Mouse (Mus musculus) midbrain, embryonic 12.5 days (tissue): ENCODE data around the gene Il1b. TPM values are rescaled to one million over a fixed set of nuclear protein-coding genes. Genes with fewer than 3 reads are reported as not detected.

Source experiments
- ATAC-seq: fragments of 200-750 bp; cut with Nextera tagmentation; 2 replicates; pipeline ENCODE4 v1.8.0; 2017; ENCODE audit warnings: low read depth, moderate TSS enrichment, moderate library complexity; ENCODE audit not compliant: low FRiP score
- H3K27ac ChIP-seq: fragments of 300-500 bp; sonication (generic); replicated peaks from 2 replicates; pipeline ENCODE4 v1.5.1; 2016; ENCODE audit warnings: mild to moderate bottlenecking
- H3K27me3 ChIP-seq: fragments of 300-500 bp; sonication (generic); 2 replicates; pipeline ENCODE4 v1.6.1; 2016; ENCODE audit warnings: mild to moderate bottlenecking
- H3K36me3 ChIP-seq: fragments of 300-500 bp; sonication (generic); 2 replicates; pipeline ENCODE4 v1.6.1; 2016
- H3K4me1 ChIP-seq: fragments of 300-500 bp; sonication (generic); 2 replicates; pipeline ENCODE4 v1.6.1; 2016
- H3K4me2 ChIP-seq: fragments of 300-500 bp; sonication (generic); replicated peaks from 2 replicates; pipeline ENCODE4 v1.6.1; 2016; ENCODE audit warnings: mild to moderate bottlenecking, moderate library complexity
- H3K4me3 ChIP-seq: fragments of 300-500 bp; sonication (generic); 2 replicates; pipeline ENCODE4 v1.5.1; 2016; ENCODE audit warnings: mild to moderate bottlenecking
- H3K9ac ChIP-seq: fragments of 300-500 bp; sonication (generic); replicated peaks from 2 replicates; pipeline ENCODE4 v1.6.1; 2016; ENCODE audit warnings: mild to moderate bottlenecking, moderate library complexity
- H3K9me3 ChIP-seq: fragments of 300-500 bp; sonication (generic); 2 replicates; pipeline ENCODE4 v1.6.1; 2016; ENCODE audit warnings: mild to moderate bottlenecking
- WGBS: fragments of 180-500 bp; shearing (Covaris S2); methylation state at CpG from one replicate; pipeline ENCODE4 v1.1.7; 2016; 5-methylcytosine and 5-hydroxymethylcytosine counted together
- polyA plus RNA-seq: library from polyadenylated mRNA; unstranded; fragments of >200 nt; fragmentation: Nextera tagmentation; extraction: Ambion mirVana; gene quantifications from 2 replicates; pipeline ENCODE4 v1.2.1, GENCODE M21; 2016

Gene Il1b
- polyA plus RNA-seq, 1 experiment from 2014 or later: not detected

GRCm38 (mm10) chr2:129367246-129367645, 3.7 kb downstream of the Il1b start:
- H3K4me3 ChIP-seq: no peak overlapping the region
- no peak overlapping the region for H3K9ac ChIP-seq
- no peak overlapping the region for H3K27ac ChIP-seq
- ATAC-seq: no peak
- H3K4me2 ChIP-seq: no peak overlapping the region
- H3K27me3 ChIP-seq: no peaks in the 10 kb centered on the region
- H3K9me3 ChIP-seq: no peaks in the 10 kb centered on the region
- H3K4me1 ChIP-seq: no peaks in the 10 kb centered on the region
- WGBS: 88% methylated on average over 5 of the region's 5 CpGs
- no peaks in the 10 kb centered on the region for H3K36me3 ChIP-seq

- 85% methylated on average over 3 of the region's 3 CpGs for WGBS
- Histone ChIP-seq H3K27ac (no peak overlapping the region), H3K4me3 (no peak overlapping the region), H3K9ac (no peak overlapping the region), H3K27me3 (no peaks in the 10 kb centered on the region), H3K36me3 (no peaks in the 10 kb centered on the region), H3K4me1 (no peaks in the 10 kb centered on the region), H3K9me3 (no peaks in the 10 kb centered on the region), H3K4me2 (no peak overlapping the region)
- no peak for ATAC-seq
These were observed 9.9 kb downstream of the Il1b start for GRCm38 (mm10) chr2:129360975-129361560.

GRCm38 (mm10) chr2:129360197-129360596, 10.7 kb downstream of the Il1b start:
- Histone ChIP-seq H3K27ac (no peak overlapping the region), H3K27me3 (no peaks in the 10 kb centered on the region), H3K4me2 (no peak overlapping the region), H3K9ac (no peak overlapping the region), H3K4me1 (no peaks in the 10 kb centered on the region), H3K4me3 (no peak overlapping the region), H3K36me3 (no peaks in the 10 kb centered on the region), H3K9me3 (no peaks in the 10 kb centered on the region)
- no peak for ATAC-seq
- WGBS: 92% methylated on average over 10 of the region's 10 CpGs

- Histone ChIP-seq H3K4me2 (no peak overlapping the region), H3K4me1 (no peaks in the 10 kb centered on the region), H3K27ac (no peak overlapping the region), H3K9ac (no peak overlapping the region), H3K27me3 (no peaks in the 10 kb centered on the region), H3K9me3 (peaks cover 7% of the 10 kb centered on the region), H3K4me3 (no peak overlapping the region), H3K36me3 (no peaks in the 10 kb centered on the region)
- ATAC-seq: no peak
- 77% methylated on average over 6 of the region's 6 CpGs for WGBS
These were observed 32.8 kb downstream of the Il1b start for GRCm38 (mm10) chr2:129338138-129338621.

- ATAC-seq: no peak
- H3K27ac ChIP-seq: no peak overlapping the region
- WGBS: 66% methylated on average over 4 of the region's 4 CpGs
- H3K4me1 ChIP-seq: no peaks in the 10 kb centered on the region
- no peaks in the 10 kb centered on the region for H3K27me3 ChIP-seq
- no peaks in the 10 kb centered on the region for H3K36me3 ChIP-seq
- H3K9ac ChIP-seq: no peak overlapping the region
- no peaks in the 10 kb centered on the region for H3K9me3 ChIP-seq
- no peak overlapping the region for H3K4me2 ChIP-seq
- no peak overlapping the region for H3K4me3 ChIP-seq
These were observed 37.5 kb downstream of the Il1b start for GRCm38 (mm10) chr2:129333471-129333870.

- Histone ChIP-seq H3K9me3 (no peaks in the 10 kb centered on the region), H3K4me1 (no peaks in the 10 kb centered on the region), H3K4me3 (no peak overlapping the region), H3K36me3 (no peaks in the 10 kb centered on the region), H3K9ac (no peak overlapping the region), H3K27ac (no peak overlapping the region), H3K4me2 (no peak overlapping the region), H3K27me3 (no peaks in the 10 kb centered on the region)
- no peak for ATAC-seq
- 91% methylated on average over 13 of the region's 13 CpGs for whole genome bisulfite sequencing
These were observed 40.4 kb downstream of the Il1b start for GRCm38 (mm10) chr2:129330540-129330939.

GRCm38 (mm10) chr2:129330024-129330423, 40.9 kb downstream of the Il1b start:
- no peak overlapping the region for H3K4me2 ChIP-seq
- WGBS: 71% methylated on average over 7 of the region's 7 CpGs
- ATAC-seq: no peak
- H3K4me1 ChIP-seq: no peaks in the 10 kb centered on the region
- no peak overlapping the region for H3K27ac ChIP-seq
- H3K27me3 ChIP-seq: no peaks in the 10 kb centered on the region
- no peaks in the 10 kb centered on the region for H3K9me3 ChIP-seq
- H3K36me3 ChIP-seq: no peaks in the 10 kb centered on the region
- H3K4me3 ChIP-seq: no peak overlapping the region
- H3K9ac ChIP-seq: no peak overlapping the region

GRCm38 (mm10) chr2:129328238-129328637, 42.7 kb downstream of the Il1b start:
- Histone ChIP-seq H3K4me2 (no peak overlapping the region), H3K9me3 (no peaks in the 10 kb centered on the region), H3K36me3 (no peaks in the 10 kb centered on the region), H3K9ac (no peak overlapping the region), H3K27ac (no peak overlapping the region), H3K4me3 (no peak overlapping the region), H3K4me1 (no peaks in the 10 kb centered on the region), H3K27me3 (no peaks in the 10 kb centered on the region)
- 82% methylated on average over 4 of the region's 4 CpGs for WGBS
- ATAC-seq: no peak

- Histone ChIP-seq H3K4me1 (no peaks in the 10 kb centered on the region), H3K27me3 (no peaks in the 10 kb centered on the region), H3K4me2 (no peak overlapping the region), H3K27ac (no peak overlapping the region), H3K9ac (no peak overlapping the region), H3K36me3 (no peaks in the 10 kb centered on the region), H3K9me3 (no peaks in the 10 kb centered on the region), H3K4me3 (no peak overlapping the region)
- no peak for ATAC-seq
- WGBS: 83% methylated on average over 3 of the region's 3 CpGs
These were observed 46.7 kb downstream of the Il1b start for GRCm38 (mm10) chr2:129324216-129324615.

GRCm38 (mm10) chr2:129322117-129322635, 48.8 kb downstream of the Il1b start:
- H3K9me3 ChIP-seq: no peaks in the 10 kb centered on the region
- H3K4me3 ChIP-seq: no peak overlapping the region
- no peak overlapping the region for H3K9ac ChIP-seq
- no peak overlapping the region for H3K27ac ChIP-seq
- H3K4me1 ChIP-seq: no peaks in the 10 kb centered on the region
- no peaks in the 10 kb centered on the region for H3K27me3 ChIP-seq
- WGBS: 61% methylated on average over 1 of the region's 1 CpGs
- no peaks in the 10 kb centered on the region for H3K36me3 ChIP-seq
- no peak for ATAC-seq
- no peak overlapping the region for H3K4me2 ChIP-seq

GRCm38 (mm10) chr2:129320033-129320605, 50.8 kb downstream of the Il1b start:
- no peak overlapping the region for H3K4me2 ChIP-seq
- 81% methylated on average over 8 of the region's 8 CpGs for WGBS
- H3K9me3 ChIP-seq: no peaks in the 10 kb centered on the region; the same call in 1 of the 2 replicates
- no peaks in the 10 kb centered on the region for H3K4me1 ChIP-seq
- H3K27me3 ChIP-seq: no peaks in the 10 kb centered on the region
- no peak overlapping the region for H3K27ac ChIP-seq
- no peaks in the 10 kb centered on the region for H3K36me3 ChIP-seq
- no peak overlapping the region for H3K9ac ChIP-seq
- no peak overlapping the region for H3K4me3 ChIP-seq
- ATAC-seq: no peak

- Histone ChIP-seq H3K4me2 (no peak overlapping the region), H3K9me3 (no peaks in the 10 kb centered on the region; the same call in 1 of the 2 replicates), H3K9ac (no peak overlapping the region), H3K36me3 (no peaks in the 10 kb centered on the region), H3K27me3 (no peaks in the 10 kb centered on the region), H3K27ac (no peak overlapping the region), H3K4me1 (peaks cover 4% of the 10 kb centered on the region; the same call in 1 of the 2 replicates), H3K4me3 (no peak overlapping the region)
- WGBS: 90% methylated on average over 4 of the region's 4 CpGs
- ATAC-seq: no peak
These were observed 55.1 kb downstream of the Il1b start for GRCm38 (mm10) chr2:129315831-129316230.
